Mouse (Mus musculus): ENCODE measurements around the gene Hes2.

DNA sequence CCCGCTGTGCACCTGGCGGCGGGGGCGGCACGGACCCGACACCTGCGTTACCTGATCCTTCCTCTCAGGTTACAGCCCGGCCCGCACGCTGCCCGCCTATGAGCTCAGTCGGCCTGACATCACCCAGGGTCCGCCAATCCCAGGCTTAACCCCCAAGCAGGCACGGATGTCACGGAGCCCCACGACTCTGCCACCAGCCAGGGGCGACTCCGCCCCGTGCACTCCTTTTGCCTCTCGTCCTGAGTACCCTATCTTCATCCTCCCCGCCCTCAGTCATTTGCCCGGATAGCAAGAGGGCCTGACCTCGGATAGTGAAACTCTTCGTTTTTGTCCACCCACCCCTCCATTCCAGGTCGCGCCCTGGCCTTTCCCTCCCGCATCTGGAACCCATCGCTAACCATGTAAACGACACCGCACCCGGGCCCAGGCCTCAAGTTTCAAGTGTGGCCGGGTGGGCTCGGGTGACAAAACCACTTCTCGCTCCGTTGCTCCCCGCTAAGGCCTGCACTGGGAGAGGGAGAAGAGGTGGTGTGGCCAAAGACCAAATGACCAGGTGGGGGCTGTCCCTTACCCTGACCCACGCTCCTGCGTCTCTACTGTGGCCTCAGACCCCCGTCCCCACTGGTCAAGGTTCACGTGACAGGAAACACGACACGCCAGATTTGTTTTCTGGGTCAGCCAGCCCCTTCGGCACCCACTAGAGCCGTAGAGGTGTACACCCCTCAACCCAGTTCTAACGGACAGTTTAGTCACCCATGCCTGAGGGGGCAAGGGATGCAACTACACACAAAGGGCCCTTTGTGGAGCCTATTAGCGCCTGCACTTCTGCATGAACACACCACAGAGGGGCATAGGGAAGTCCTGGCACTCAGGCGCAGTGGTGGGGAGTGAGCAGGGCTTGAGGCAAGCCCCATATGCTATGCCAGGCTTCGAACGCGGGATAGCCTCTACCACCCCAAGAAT lies 26.6 kb upstream of the Hes2 start:
- TF ChIP-seq CTCF (IDR thresholded peaks at IDR 0.05; ENCODE audit: low read depth) = no peak
- TF ChIP-seq EP300 (IDR thresholded peaks at IDR 0.05; ENCODE audit: low read depth) = no peak
